Mouse (Mus musculus): ENCODE results near the gene Syne1.

Gene Syne1

GRCm38 (mm10) chr10:5067113-5067512, 484.2 kb downstream of the Syne1 start:
- DNase-seq (ENCODE audit: low read depth, low spot score), result no peak

- no peak for DNase-seq (ENCODE audit: low read depth, low spot score)
Observed at GRCm38 (mm10) chr10:5059983-5060382, 491.3 kb downstream of the Syne1 start.

- DNase-seq (ENCODE audit: low read depth, low spot score), result no peak
Observed at GRCm38 (mm10) chr10:5058876-5059275, 492.4 kb downstream of the Syne1 start.

DNA sequence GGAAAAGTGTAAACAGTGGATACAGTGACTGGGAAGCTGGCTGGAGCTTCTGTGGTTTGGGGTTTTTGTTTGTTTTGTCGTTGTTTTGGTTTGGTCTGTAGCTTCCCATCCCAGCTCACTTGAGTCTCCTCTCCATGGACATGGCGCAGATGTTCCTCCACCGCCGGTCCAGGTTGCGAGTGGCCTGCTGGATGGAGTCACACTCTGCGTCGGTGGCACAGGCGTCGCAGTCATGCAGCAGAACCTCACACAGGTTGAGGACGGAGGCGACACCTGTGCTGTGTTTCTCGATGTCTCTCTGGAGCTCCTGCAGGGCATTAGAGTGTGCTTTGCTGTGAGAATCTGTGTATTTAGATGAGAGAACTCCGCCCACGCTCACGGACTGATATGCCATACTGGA, 493.6 kb downstream of the Syne1 start:
- no peak for DNase-seq (ENCODE audit: low read depth, low spot score)

DNA sequence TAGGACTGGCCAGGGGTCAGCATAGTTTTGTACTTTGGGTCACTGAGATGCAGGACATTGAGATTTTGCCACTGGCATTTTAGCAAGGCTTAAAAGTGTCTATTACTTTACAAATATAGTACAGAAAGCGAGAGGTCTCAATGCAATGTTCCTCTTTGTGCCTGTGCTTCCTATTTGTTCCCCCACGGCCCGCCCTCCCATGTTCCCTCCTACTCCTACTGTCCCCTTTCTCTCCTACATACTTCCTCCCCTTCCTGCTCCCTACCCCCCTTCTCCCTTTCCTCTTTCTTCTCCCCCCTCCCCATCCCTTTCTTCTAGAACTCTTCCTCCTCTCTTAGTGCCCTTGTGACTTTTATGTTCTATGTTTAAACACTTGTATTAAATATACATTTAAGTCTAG, 494.3 kb downstream of the Syne1 start:
- no peak for DNase-seq (ENCODE audit: low read depth, low spot score)

GRCm38 (mm10) chr10:5056243-5056735, 495.0 kb downstream of the Syne1 start:
- DNase-seq (ENCODE audit: low read depth, low spot score), result no peak

GRCm38 (mm10) chr10:5045671-5046070, 505.6 kb downstream of the Syne1 start:
- no peak for DNase-seq (ENCODE audit: low read depth, low spot score)

DNA sequence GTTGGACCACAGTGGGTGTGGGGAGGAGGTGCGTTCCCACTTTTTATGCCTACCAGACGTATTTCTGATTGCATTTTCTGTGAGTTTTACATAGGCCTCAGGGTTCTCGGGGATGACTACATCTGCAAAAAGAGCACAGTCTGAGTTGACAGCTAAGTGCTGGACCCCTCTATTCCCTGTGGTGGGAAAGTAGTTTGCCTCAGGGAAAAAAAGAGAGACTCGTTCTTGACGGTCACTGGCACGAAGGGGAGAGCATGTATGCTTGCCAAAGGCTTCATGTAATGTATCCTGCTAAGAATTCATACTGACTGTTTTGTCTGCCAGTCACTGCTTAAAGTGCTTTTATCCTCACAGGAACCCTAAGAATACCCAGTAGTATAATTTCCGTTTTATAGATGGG, 506.1 kb downstream of the Syne1 start:
- DNase-seq (ENCODE audit: low read depth, low spot score), result no peak

- DNase-seq (ENCODE audit: low read depth, low spot score), result no peak
Observed at GRCm38 (mm10) chr10:5044481-5044880, 506.8 kb downstream of the Syne1 start.

DNA sequence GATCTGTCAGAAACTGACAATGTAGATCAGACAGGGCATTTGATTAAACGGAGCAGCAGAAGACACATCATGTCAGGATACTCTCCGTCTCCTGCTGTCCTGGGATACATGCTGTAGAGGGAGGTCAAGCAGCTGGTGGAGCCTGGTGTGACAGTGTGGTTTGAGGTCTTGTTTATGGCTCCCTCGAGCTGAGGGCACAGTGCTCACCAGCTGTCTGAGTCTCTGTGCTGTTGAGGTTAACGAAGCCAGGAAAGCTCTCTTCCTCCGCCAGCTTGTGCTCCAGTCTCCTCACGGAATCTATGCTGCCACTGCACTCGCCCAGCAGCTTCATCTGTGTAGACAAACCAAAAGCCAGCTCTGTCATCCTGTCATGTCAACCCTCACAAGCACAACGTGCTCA, 510.0 kb downstream of the Syne1 start:
- no peak for DNase-seq (ENCODE audit: low read depth, low spot score)

DNA sequence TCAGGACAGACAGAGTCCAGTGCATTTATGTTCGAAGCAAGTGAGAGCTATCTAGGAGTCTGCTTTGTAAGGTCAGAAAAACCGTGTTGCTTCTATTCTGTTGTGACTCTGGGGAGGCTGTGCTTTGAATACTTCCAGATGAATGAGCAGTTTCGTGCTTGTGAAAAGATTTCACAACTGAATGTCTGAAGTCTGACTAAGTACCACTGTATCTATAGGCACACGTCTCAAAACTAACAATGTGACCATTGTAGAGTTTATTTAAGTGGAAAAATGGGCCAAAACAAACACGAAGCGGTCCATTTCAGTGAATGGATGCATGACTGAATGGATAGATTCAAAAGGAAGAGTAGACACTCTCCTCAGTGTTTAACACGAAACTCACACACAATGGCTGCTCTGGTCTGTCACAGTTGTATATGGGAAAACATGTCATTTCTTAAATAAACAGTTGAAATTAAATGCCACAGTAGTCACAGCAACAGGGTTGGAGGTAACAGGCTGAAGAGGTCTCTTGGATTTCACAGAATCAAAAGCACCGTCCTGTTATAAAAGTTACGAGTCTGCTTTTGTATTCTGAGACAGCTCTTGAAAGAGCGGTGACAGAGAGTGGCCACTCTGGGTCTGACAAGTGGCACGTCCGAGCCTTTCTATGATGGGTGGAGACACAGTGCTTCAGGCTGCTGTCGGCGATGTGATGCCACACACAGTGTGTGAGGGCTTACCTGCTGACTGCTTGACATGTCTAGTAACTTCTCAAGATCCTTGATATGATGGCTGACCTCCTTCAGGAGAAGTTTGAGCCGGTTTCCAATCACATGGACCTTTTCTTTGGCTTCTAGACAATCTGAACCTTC, 518.9 kb downstream of the Syne1 start:
- DNase-seq (ENCODE audit: low read depth, low spot score), result no peak

DNA sequence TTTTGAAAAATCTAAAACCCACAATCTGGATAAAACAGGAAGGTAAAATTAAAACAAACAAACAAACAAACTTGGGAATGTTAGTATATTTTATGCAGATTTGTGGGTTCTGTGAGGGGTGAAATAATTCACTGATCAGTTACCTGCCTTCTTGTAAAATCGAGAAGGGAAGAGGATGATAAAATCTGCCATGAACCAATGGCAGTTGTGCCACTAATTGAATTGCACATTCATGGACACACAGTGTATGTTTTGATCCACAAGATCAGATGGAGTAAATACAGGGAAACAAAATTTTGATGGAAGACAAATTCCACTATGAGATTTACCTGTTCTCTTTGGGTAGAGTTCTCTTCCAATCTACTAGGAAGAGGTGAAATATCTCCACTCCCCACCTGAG, 521.4 kb downstream of the Syne1 start:
- DNase-seq (ENCODE audit: low read depth, low spot score), result no peak

GRCm38 (mm10) chr10:5029161-5029560, 522.1 kb downstream of the Syne1 start:
- no peak for DNase-seq (ENCODE audit: low read depth, low spot score)

GRCm38 (mm10) chr10:5028301-5028700, 523.0 kb downstream of the Syne1 start:
- no peak for DNase-seq (ENCODE audit: low read depth, low spot score)

GRCm38 (mm10) chr10:5027208-5027607, 524.1 kb downstream of the Syne1 start:
- DNase-seq (ENCODE audit: low read depth, low spot score), result no peak

- no peak for DNase-seq (ENCODE audit: low read depth, low spot score)
Observed at GRCm38 (mm10) chr10:5025906-5026305, 525.4 kb downstream of the Syne1 start.

DNA sequence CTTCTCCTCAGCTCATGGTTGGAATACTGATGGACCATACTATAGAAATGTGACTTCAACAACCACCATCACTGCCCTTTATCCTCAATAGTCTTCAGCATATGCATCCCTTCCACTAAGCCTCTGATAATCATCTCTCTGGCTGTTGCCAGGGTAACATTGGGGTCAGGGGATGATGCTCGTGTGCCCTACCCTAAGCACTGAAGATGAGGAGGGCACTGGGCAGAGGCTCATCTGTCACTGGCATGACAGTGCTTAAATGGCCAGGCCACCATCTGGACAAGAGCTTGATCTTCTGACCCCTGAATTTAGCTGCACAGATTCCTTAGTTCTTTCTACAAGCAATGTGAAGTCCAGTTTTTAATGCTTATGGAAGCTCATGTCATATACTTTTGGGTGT, 534.1 kb downstream of the Syne1 start:
- DNase-seq (ENCODE audit: low read depth, low spot score), result no peak

GRCm38 (mm10) chr10:5014976-5015375, 536.3 kb downstream of the Syne1 start:
- DNase-seq (ENCODE audit: low read depth, low spot score), result no peak

DNA sequence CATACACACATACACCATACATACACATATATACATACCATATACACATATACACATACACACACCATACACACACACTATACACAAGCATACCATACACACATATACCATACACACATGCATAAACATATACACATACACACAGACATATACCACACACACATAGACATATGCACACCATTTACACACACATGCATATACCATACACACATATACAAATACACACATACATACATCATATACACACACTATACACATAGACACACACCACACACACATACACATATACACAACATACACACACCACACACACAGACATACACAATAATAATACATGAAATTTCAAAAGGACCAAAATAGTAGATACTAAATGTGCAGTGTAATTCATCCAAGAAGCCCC, 539.3 kb downstream of the Syne1 start:
- DNase-seq (ENCODE audit: low read depth, low spot score), result no peak

DNA sequence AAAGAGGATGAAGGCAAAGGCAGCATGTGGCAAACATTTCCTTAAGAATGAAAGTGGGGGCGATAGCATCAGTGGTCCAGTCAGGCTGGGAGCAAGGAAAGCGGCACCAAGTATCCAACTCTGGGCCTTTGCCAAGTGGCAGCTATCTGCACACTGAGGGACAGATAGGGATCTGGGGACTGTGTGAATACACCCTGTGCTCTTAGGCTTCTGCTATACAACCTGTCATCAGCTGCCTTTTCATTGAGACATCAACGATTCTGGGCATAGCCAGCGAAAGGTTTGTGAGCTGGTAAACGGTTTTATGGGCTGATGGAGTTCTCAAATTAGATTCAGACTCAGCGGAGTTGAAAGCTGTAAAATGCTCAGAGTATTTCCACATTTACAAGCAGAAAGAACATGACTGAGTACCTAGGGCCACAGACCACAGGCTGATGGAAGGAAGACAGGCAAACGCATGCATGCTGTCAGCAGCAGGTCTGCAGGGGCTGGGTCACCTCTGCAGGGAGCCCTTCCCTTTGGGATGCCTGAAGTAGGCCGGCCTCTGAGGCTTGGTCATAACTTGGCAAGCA, 542.4 kb downstream of the Syne1 start:
- DNase-seq (ENCODE audit: low read depth, low spot score), result no peak

GRCm38 (mm10) chr10:4996592-4996991, 554.7 kb downstream of the Syne1 start:
- DNase-seq (ENCODE audit: low read depth, low spot score), result no peak

- DNase-seq (ENCODE audit: low read depth, low spot score), result peak; percentile 24
Observed at GRCm38 (mm10) chr10:4993802-4994201, 557.5 kb downstream of the Syne1 start.

GRCm38 (mm10) chr10:4983919-4984318, 567.4 kb downstream of the Syne1 start:
- no peak for DNase-seq (ENCODE audit: low read depth, low spot score)

All from telencephalon, adult 2 months (tissue).